Mouse (Mus musculus): ENCODE measurements around the gene Klhl7. TPM values are rescaled to one million over a fixed set of nuclear protein-coding genes. Genes with fewer than 3 reads are reported as not detected.
"Not testable (repeated sequence)": the region's sequence is repeated elsewhere in the genome, so short reads cannot be mapped to it uniquely, and the experiment has no call there.

The Klhl7 gene
- polyA plus RNA-seq, 2 experiments from 2014 or later, result 11.9 to 12.8 TPM

GRCm38 (mm10) chr5:24095881-24096280, 4.5 kb upstream of the Klhl7 start:
- ATAC-seq, result no peak

GRCm38 (mm10) chr5:24100810-24101311, 456 bp downstream of the Klhl7 start:
- ATAC-seq, result peak; percentile 72

- ATAC-seq, result no peak
Measured at GRCm38 (mm10) chr5:24101446-24102140, 1.2 kb downstream of the Klhl7 start.

- ATAC-seq, result not testable (repeated sequence)
Measured at GRCm38 (mm10) chr5:24103235-24103634, 2.8 kb downstream of the Klhl7 start.

GRCm38 (mm10) chr5:24103841-24104240, 3.4 kb downstream of the Klhl7 start:
- no peak for ATAC-seq

- no peak for ATAC-seq
Measured at GRCm38 (mm10) chr5:24107071-24107739, 6.8 kb downstream of the Klhl7 start.

GRCm38 (mm10) chr5:24107740-24108098, 7.3 kb downstream of the Klhl7 start:
- ATAC-seq, result no peak

GRCm38 (mm10) chr5:24110068-24110467, 9.7 kb downstream of the Klhl7 start:
- ATAC-seq, result no peak

GRCm38 (mm10) chr5:24112116-24112903, 11.9 kb downstream of the Klhl7 start:
- no peak for ATAC-seq

GRCm38 (mm10) chr5:24122221-24122620, 21.8 kb downstream of the Klhl7 start:
- no peak for ATAC-seq

- no peak for ATAC-seq
Measured at GRCm38 (mm10) chr5:24124175-24124574, 23.8 kb downstream of the Klhl7 start.

GRCm38 (mm10) chr5:24124579-24125276, 24.3 kb downstream of the Klhl7 start:
- no peak for ATAC-seq

- no peak for ATAC-seq
Measured at GRCm38 (mm10) chr5:24125910-24126636, 25.7 kb downstream of the Klhl7 start.

- no peak for ATAC-seq
Measured at GRCm38 (mm10) chr5:24126967-24127366, 26.6 kb downstream of the Klhl7 start.

- ATAC-seq, result no peak
Measured at GRCm38 (mm10) chr5:24146964-24147363, 46.6 kb downstream of the Klhl7 start.

GRCm38 (mm10) chr5:24152199-24152598, 51.8 kb downstream of the Klhl7 start:
- ATAC-seq, result no peak

GRCm38 (mm10) chr5:24156774-24157173, 56.4 kb downstream of the Klhl7 start:
- no peak for ATAC-seq

- ATAC-seq, result peak; percentile 98
Measured at GRCm38 (mm10) chr5:24164789-24165445, 64.5 kb downstream of the Klhl7 start, which contains the start of gene Nupl2. Gene Nupl2, plus strand, starts transcription at chr5:24164963.

GRCm38 (mm10) chr5:24167263-24167662, 66.9 kb downstream of the Klhl7 start:
- ATAC-seq, result no peak

- ATAC-seq, result no peak
Measured at GRCm38 (mm10) chr5:24169881-24170280, 69.5 kb downstream of the Klhl7 start.

- ATAC-seq, result no peak
Measured at GRCm38 (mm10) chr5:24172092-24172491, 71.7 kb downstream of the Klhl7 start.
